Mouse (Mus musculus): Measurements from ENCODE around the gene Zfp609. TPM values are rescaled to one million over a fixed set of nuclear protein-coding genes. Genes with fewer than 3 reads are reported as not detected.

The Zfp609 gene
- polyA plus RNA-seq, 1 experiment from 2014 or later = 9.3 TPM

DNA sequence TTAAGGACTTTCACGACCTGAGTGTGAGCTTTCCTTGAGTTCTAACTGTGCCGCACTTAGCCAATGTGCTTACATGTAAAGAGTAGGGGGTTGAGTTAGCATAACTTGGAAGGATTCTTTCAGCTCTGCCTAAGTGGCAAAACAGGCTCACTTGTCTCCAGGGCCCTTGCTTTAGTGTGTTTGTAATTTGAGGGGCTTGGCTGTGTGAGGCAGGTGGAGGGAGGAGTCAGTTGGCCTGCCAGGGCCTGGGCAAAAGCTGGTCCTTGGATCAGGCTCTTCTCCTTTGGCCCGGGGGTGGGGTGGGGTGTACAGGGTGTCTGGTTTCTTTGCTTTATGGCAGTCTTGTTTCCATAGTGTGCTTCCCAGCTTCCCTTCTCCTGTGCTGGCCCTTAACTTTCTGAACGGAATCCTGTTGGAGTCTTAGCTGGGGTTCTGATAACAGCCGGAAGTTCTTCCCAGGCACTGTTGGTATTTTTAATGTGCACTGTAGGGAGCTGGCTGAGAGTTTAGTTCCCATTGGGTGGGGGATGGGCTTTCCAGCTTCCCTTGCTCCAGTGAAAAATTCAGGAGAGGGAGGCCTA, 148.1 kb downstream of the Zfp609 start:
- Histone ChIP-seq H3K4me1 (replicated peaks) (peaks cover 71% of the 10 kb centered on the region), H3K4me3 (peak overlapping the region; percentile 62), H3K36me3 (no peaks in the 10 kb centered on the region), H3K27ac (peak overlapping the region; percentile 80), H3K9ac (peak overlapping the region; percentile 89), H3K27me3 (no peaks in the 10 kb centered on the region), H3K4me2 (peak overlapping the region; percentile 96), H3K9me3 (no peaks in the 10 kb centered on the region)
- ATAC-seq (ENCODE audit: low FRiP score) = no peak
- WGBS = 41% methylated on average over 5 of the region's 5 CpGs

- peak overlapping the region; percentile 89 for H3K9ac ChIP-seq
- H3K36me3 ChIP-seq = no peaks in the 10 kb centered on the region
- 1% methylated on average over 3 of the region's 3 CpGs for WGBS
- H3K27ac ChIP-seq = peak overlapping the region; percentile 87
- ATAC-seq (ENCODE audit: low FRiP score) = no peak
- H3K27me3 ChIP-seq = no peaks in the 10 kb centered on the region
- H3K9me3 ChIP-seq = no peaks in the 10 kb centered on the region
- H3K4me2 ChIP-seq = peak overlapping the region; percentile 96
- peaks cover 57% of the 10 kb centered on the region for H3K4me1 ChIP-seq (replicated peaks)
- peak overlapping the region; percentile 62 for H3K4me3 ChIP-seq
Measured at GRCm38 (mm10) chr9:65677119-65677462, 150.3 kb downstream of the Zfp609 start.

DNA sequence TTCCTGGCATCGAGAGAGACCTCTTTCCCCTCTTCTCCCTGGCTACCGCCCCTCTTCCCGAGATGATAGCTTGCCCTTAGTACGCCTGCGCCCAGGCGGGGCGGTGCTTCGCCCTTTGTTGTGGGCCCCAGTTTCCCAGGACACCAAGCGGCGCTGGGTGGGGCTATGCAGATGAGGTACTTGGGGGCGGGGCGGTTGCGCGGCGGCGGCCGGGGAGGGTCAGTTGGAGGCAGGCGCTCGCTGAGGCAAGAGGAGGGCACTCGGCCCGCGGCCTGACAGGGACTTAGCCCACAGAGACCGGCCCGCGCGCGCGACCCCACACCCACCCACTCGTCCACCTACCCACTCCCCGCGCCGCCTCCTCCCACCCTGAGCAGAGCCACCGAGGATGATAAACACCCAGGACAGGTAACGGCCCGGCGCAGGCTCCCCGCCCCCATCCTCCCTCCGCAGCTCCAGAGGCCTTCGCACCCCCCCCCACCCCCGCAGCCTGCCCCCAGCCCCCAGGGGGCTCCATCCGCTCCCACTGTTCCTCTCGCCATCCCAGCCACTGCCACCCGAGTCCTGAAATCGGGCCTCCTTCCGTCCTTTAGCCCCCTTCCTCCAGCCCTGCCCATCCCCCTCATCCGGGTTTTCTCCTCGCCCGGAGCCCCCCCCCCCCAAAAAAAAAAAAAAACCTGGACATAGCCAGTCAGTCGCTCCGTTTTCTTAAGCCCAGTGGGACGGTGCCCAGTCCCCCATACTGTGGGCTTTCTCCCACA, 150.8 kb downstream of the Zfp609 start:
- Histone ChIP-seq H3K4me1 (replicated peaks) (peaks cover 54% of the 10 kb centered on the region), H3K4me3 (peak overlapping the region; percentile 62), H3K4me2 (peak overlapping the region; percentile 96), H3K27me3 (no peaks in the 10 kb centered on the region), H3K9ac (peak overlapping the region; percentile 89), H3K27ac (peak overlapping the region; percentile 87), H3K9me3 (no peaks in the 10 kb centered on the region), H3K36me3 (no peaks in the 10 kb centered on the region)
- WGBS = 2% methylated on average over 44 of the region's 51 CpGs
- peak; percentile 97 for ATAC-seq (ENCODE audit: low FRiP score)

DNA sequence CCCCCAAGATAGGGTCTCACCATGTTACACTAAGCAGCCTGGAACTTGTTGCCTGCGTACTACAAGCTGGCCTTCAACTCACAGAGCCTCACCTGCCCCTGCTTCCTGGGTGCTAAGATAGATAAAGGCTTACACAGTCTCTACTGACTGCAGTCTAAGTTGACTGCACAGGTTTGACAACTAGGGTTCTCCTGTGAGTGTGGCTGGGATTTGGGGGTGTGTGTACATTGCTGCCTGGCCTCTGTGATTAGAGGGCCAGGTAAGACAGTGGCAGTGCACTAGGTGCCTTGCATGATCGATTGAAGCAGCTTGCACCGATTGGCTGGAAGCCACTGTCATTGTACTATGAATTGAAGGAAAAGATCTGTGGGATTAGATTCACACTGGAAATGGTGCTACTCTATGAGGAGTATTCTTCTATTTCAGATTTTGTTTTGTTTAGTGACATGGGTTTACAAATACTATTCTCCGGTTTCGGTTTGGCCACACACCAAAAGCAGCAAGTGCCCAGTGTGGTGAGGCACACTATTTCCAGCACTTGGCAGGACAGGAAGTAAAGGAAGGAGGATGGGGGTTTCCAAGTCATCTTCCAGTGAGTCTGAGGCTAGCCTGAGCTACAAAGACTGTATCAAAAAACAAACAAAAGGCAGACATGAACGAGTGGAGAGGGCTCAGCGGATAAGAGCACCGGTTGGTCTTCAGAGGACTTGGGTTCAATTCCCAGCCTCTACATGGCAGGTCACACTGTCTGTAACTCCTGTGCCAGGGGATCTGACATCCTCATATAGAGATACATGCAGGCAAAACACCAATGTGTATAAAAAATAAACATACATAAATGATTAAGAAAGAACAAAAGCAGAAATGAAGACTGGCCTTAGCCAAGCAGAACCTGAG, 151.7 kb downstream of the Zfp609 start:
- Histone ChIP-seq H3K27ac (peak overlapping the region; percentile 87), H3K36me3 (no peaks in the 10 kb centered on the region), H3K4me3 (peak overlapping the region; percentile 62), H3K4me1 (replicated peaks) (peaks cover 48% of the 10 kb centered on the region), H3K4me2 (peak overlapping the region; percentile 55), H3K27me3 (no peaks in the 10 kb centered on the region), H3K9me3 (no peaks in the 10 kb centered on the region), H3K9ac (peak overlapping the region; percentile 89)
- peak; percentile 60 for ATAC-seq (ENCODE audit: low FRiP score)
- WGBS = 56% methylated on average over 8 of the region's 8 CpGs

GRCm38 (mm10) chr9:65672996-65673395, 154.4 kb downstream of the Zfp609 start:
- H3K9me3 ChIP-seq = no peaks in the 10 kb centered on the region
- ATAC-seq (ENCODE audit: low FRiP score) = no peak
- no peaks in the 10 kb centered on the region for H3K36me3 ChIP-seq
- H3K9ac ChIP-seq = no peak overlapping the region
- H3K4me1 ChIP-seq (replicated peaks) = peaks cover 21% of the 10 kb centered on the region
- WGBS = 85% methylated on average over 11 of the region's 11 CpGs
- no peaks in the 10 kb centered on the region for H3K27me3 ChIP-seq
- H3K4me2 ChIP-seq = no peak overlapping the region
- H3K4me3 ChIP-seq = no peak overlapping the region
- no peak overlapping the region for H3K27ac ChIP-seq

DNA sequence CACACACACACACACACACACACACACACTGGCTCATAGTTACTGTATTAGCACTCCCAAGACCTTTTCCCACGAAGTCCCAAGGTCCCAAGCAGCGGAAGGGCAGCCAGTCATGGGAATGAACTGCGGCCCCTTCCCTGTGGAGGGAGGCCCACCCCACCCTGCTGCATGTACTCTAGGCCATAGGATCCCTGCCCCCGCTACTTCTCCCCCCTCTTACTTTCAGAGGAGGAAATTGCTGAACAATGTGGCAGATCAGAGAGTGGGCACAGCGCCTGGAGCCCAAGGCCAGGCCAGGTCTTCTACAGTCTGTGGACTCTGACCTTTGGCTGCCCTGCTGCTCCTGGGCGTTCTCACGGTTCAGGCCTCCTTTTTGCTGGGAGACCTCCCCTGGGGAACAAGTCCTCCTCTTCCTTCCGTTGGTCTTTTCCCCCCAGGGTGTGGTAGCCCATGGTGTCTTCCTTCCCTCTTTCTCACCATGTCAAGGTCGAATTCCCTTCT, 155.9 kb downstream of the Zfp609 start:
- 54% methylated on average over 9 of the region's 9 CpGs for WGBS
- H3K27ac ChIP-seq = 0 out of 2 replicates have a peak overlapping the region, but pooled peaks have one; percentile 12
- no peak for ATAC-seq (ENCODE audit: low FRiP score)
- no peak overlapping the region for H3K4me2 ChIP-seq
- H3K36me3 ChIP-seq = no peaks in the 10 kb centered on the region
- H3K4me1 ChIP-seq (replicated peaks) = peaks cover 11% of the 10 kb centered on the region
- H3K9ac ChIP-seq = no peak overlapping the region
- H3K9me3 ChIP-seq = no peaks in the 10 kb centered on the region
- no peak overlapping the region for H3K4me3 ChIP-seq
- H3K27me3 ChIP-seq = no peaks in the 10 kb centered on the region

DNA sequence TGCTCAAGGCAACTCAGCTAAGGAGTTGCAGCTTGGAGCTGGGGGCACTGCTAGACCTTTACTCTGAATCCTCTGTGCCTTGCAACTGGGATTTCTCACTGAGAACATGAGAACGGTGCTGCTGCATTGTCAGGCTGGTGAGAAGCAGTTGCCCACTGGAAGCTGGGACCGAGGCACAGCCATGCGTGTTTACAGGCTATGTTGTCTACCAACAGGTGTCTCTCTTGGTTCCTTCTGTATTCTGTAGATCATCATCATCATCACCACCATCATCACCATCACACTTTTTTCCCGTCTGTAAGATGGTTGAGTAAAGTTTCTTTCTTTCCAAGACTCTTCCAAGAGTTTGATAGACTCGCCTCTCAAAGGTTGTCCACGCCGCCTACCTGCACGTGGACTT, 159.7 kb downstream of the Zfp609 start, which contains the start of gene Oaz2:
Gene Oaz2 (plus strand): TSS at position 301 of the 400 bp plus-strand sequence.
- Histone ChIP-seq H3K27me3 (no peaks in the 10 kb centered on the region), H3K36me3 (no peaks in the 10 kb centered on the region), H3K9me3 (no peaks in the 10 kb centered on the region), H3K4me3 (no peak within 1 kb of the TSS), H3K4me2 (no peak within 1 kb of the TSS), H3K4me1 (replicated peaks) (0 out of 2 replicates have a peak, but pooled peaks cover 3% of the 10 kb centered on the region), H3K27ac (no peak within 1 kb of the TSS), H3K9ac (no peak within 1 kb of the TSS)
- WGBS = 92% methylated on average over 8 of the region's 8 CpGs
- ATAC-seq (ENCODE audit: low FRiP score) = no peak

DNA sequence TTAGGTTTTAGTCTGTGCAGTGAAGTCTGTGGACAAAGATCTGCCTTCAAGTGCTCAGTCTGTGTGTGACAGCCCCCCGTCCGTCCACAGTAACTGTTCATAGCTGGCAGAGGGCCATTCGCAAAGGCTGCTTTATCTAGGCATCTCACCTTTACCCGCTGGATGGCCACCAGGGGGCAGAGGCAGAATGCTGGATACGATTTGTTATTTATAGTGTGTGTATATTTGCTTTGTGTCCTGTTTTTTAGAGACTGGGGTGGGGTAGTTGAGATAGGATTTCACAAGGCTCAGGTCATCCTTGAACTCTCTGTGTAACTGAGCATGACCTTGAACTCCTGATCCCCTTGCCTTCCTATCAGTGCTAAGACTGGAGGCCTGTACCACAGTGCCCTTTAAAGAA, 161.3 kb downstream of the Zfp609 start:
- ATAC-seq (ENCODE audit: low FRiP score) = no peak
- H3K36me3 ChIP-seq = no peaks in the 10 kb centered on the region
- 26% methylated on average over 5 of the region's 5 CpGs for WGBS

GRCm38 (mm10) chr9:65664163-65664562, 163.2 kb downstream of the Zfp609 start:
- H3K27ac ChIP-seq = no peak overlapping the region

More for the DNA sequence above, 161.3 kb downstream of the Zfp609 start:
- no peak overlapping the region for H3K27ac ChIP-seq
- H3K4me1 ChIP-seq (replicated peaks) = no peaks in the 10 kb centered on the region
- no peak overlapping the region for H3K4me3 ChIP-seq
- no peak overlapping the region for H3K4me2 ChIP-seq
- no peak overlapping the region for H3K9ac ChIP-seq
- no peaks in the 10 kb centered on the region for H3K9me3 ChIP-seq
- H3K27me3 ChIP-seq = no peaks in the 10 kb centered on the region

DNA sequence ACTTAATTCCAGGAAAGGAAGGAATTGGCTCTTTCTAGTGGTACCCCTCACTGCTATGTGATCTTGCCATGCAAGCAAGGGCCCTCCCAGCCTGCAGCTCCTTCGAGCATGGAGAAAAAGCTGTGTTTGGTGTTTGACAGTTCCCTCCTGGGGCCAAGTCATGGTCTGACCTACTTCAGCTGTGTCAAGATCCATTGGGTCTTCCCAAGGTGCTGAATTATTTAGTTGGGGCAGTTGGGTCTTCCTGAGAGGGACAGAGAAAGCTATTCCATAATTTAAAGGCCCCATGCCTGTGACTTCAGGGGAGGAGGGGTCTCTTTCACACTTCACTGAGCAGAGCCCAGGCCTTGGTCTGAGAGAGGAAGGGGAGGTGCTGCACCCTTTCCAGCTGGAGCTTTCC, 165.9 kb downstream of the Zfp609 start:
- H3K27ac ChIP-seq = no peak overlapping the region
- no peak for ATAC-seq (ENCODE audit: low FRiP score)
- H3K4me2 ChIP-seq = no peak overlapping the region
- H3K27me3 ChIP-seq = no peaks in the 10 kb centered on the region
- no peaks in the 10 kb centered on the region for H3K36me3 ChIP-seq
- no peaks in the 10 kb centered on the region for H3K4me1 ChIP-seq (replicated peaks)
- no peak overlapping the region for H3K4me3 ChIP-seq
- no peaks in the 10 kb centered on the region for H3K9me3 ChIP-seq
- 59% methylated on average over 1 of the region's 1 CpGs for WGBS
- H3K9ac ChIP-seq = no peak overlapping the region

More at GRCm38 (mm10) chr9:65664163-65664562, 163.2 kb downstream of the Zfp609 start:
- no peak overlapping the region for H3K4me3 ChIP-seq
- no peaks in the 10 kb centered on the region for H3K4me1 ChIP-seq (replicated peaks)
- H3K4me2 ChIP-seq = no peak overlapping the region
- H3K36me3 ChIP-seq = no peaks in the 10 kb centered on the region
- 5% methylated on average over 3 of the region's 3 CpGs for WGBS
- no peaks in the 10 kb centered on the region for H3K27me3 ChIP-seq
- no peaks in the 10 kb centered on the region for H3K9me3 ChIP-seq
- H3K9ac ChIP-seq = no peak overlapping the region
- no peak for ATAC-seq (ENCODE audit: low FRiP score)

GRCm38 (mm10) chr9:65661029-65661428, 166.3 kb downstream of the Zfp609 start:
- 64% methylated on average over 5 of the region's 5 CpGs for WGBS
- Histone ChIP-seq H3K36me3 (no peaks in the 10 kb centered on the region), H3K4me1 (replicated peaks) (no peaks in the 10 kb centered on the region), H3K27ac (no peak overlapping the region), H3K4me2 (no peak overlapping the region), H3K4me3 (no peak overlapping the region), H3K9me3 (no peaks in the 10 kb centered on the region), H3K9ac (no peak overlapping the region), H3K27me3 (no peaks in the 10 kb centered on the region)
- no peak for ATAC-seq (ENCODE audit: low FRiP score)

GRCm38 (mm10) chr9:65657218-65657617, 170.1 kb downstream of the Zfp609 start:
- no peak overlapping the region for H3K4me3 ChIP-seq
- no peak overlapping the region for H3K27ac ChIP-seq
- H3K4me2 ChIP-seq = no peak overlapping the region
- WGBS = 78% methylated on average over 3 of the region's 3 CpGs
- H3K27me3 ChIP-seq = no peaks in the 10 kb centered on the region
- H3K4me1 ChIP-seq (replicated peaks) = no peaks in the 10 kb centered on the region
- H3K36me3 ChIP-seq = no peaks in the 10 kb centered on the region
- ATAC-seq (ENCODE audit: low FRiP score) = no peak
- no peaks in the 10 kb centered on the region for H3K9me3 ChIP-seq
- H3K9ac ChIP-seq = no peak overlapping the region

All from hindbrain, embryonic 13.5 days (tissue).